Mouse (Mus musculus) frontal cortex, adult (tissue): Measurements from ENCODE around the gene Parp4.

Source experiments
- ATAC-seq: cut with Nextera tagmentation; 2 replicates; pipeline ENCODE4 v1.9.2; 2017; ENCODE audit warnings: mild to moderate bottlenecking, moderate library complexity, mixed read lengths; ENCODE audit not compliant: low TSS enrichment

Gene Parp4

GRCm38 (mm10) chr14:56613212-56613611 lies 37.8 kb downstream of the Parp4 start:
- ATAC-seq = no peak

- ATAC-seq = no peak
Measured at GRCm38 (mm10) chr14:56617470-56617869, 42.1 kb downstream of the Parp4 start.

- no peak for ATAC-seq
Measured at GRCm38 (mm10) chr14:56620425-56620824, 45.0 kb downstream of the Parp4 start.

GRCm38 (mm10) chr14:56626202-56626601 lies 50.8 kb downstream of the Parp4 start:
- ATAC-seq = no peak

- peak; percentile 98 for ATAC-seq
Measured at GRCm38 (mm10) chr14:56628336-56628735, 52.9 kb downstream of the Parp4 start.

- no peak for ATAC-seq
Measured at GRCm38 (mm10) chr14:56631109-56631508, 55.7 kb downstream of the Parp4 start.

- no peak for ATAC-seq
Measured at GRCm38 (mm10) chr14:56647206-56647605, 71.8 kb downstream of the Parp4 start.

- ATAC-seq = no peak
Measured at GRCm38 (mm10) chr14:56649448-56649847, 74.0 kb downstream of the Parp4 start.

- ATAC-seq = no peak
Measured at GRCm38 (mm10) chr14:56665651-56666050, 90.2 kb downstream of the Parp4 start.

- ATAC-seq = no peak
Measured at GRCm38 (mm10) chr14:56666909-56667308, 91.5 kb downstream of the Parp4 start.

GRCm38 (mm10) chr14:56667969-56668802 lies 92.8 kb downstream of the Parp4 start, which contains the start of gene Mphosph8:
TSS of gene Mphosph8 (plus strand) at chr14:56668248.
- ATAC-seq = peak; percentile 99

GRCm38 (mm10) chr14:56669046-56669620 lies 93.7 kb downstream of the Parp4 start:
- no peak for ATAC-seq

- ATAC-seq = no peak
Measured at GRCm38 (mm10) chr14:56685426-56685825, 110.0 kb downstream of the Parp4 start.

- ATAC-seq = no peak
Measured at GRCm38 (mm10) chr14:56689116-56689515, 113.7 kb downstream of the Parp4 start.

GRCm38 (mm10) chr14:56689766-56690165 lies 114.3 kb downstream of the Parp4 start:
- ATAC-seq = peak; percentile 89

GRCm38 (mm10) chr14:56695495-56695894 lies 120.1 kb downstream of the Parp4 start:
- no peak for ATAC-seq

GRCm38 (mm10) chr14:56697836-56698235 lies 122.4 kb downstream of the Parp4 start:
- no peak for ATAC-seq

GRCm38 (mm10) chr14:56702644-56703043 lies 127.2 kb downstream of the Parp4 start:
- ATAC-seq = no peak

- ATAC-seq = no peak
Measured at GRCm38 (mm10) chr14:56705687-56706086, 130.3 kb downstream of the Parp4 start.
